Mouse (Mus musculus) intestine, embryonic 14.5 days (tissue): ENCODE measurements around the gene BC030867. TPM values are rescaled to one million over a fixed set of nuclear protein-coding genes. Genes with fewer than 3 reads are reported as not detected.

Experiments used
- microRNA-seq: library from miRNA; unstranded; fragments of <30 nt; microRNA quantifications from one replicate; pipeline ENCODE4, GENCODE M21; 2016
- polyA plus RNA-seq: library from polyadenylated mRNA; unstranded; fragments of >200 nt; fragmentation: Nextera tagmentation; extraction: Ambion mirVana; gene quantifications from 2 replicates; pipeline ENCODE4 v1.2.1, GENCODE M21; 2014

Gene BC030867
- polyA plus RNA-seq, 1 experiment from 2014 or later = 16.5 TPM

Small RNA genes lying within 50 kb of the gene (microRNA-seq; reads per million reads assigned to microRNA genes)
- gene Mir8101 = 0.59 reads per million

Other genes with a start within 250 kb of the BC030867 start
- 11.0 and 12.2 TPM in 2 replicates for gene Mpp3, start 220.4 kb upstream of the BC030867 start, polyA plus RNA-seq
- gene Cd300lg, start 207.4 kb upstream of the BC030867 start, polyA plus RNA-seq = 0.31 and 0.51 TPM in 2 replicates
- 7.0 TPM in 2 replicates for gene Mpp2, start 160.4 kb upstream of the BC030867 start, polyA plus RNA-seq
- gene Ppy, start 147.6 kb upstream of the BC030867 start, polyA plus RNA-seq = 2.0 TPM in 1 of 2 replicates, not detected in the other
- gene Pyy, start 141.1 kb upstream of the BC030867 start, polyA plus RNA-seq = 41.5 TPM in 1 of 2 replicates, not detected in the other
- gene Nags, start 103.4 kb upstream of the BC030867 start, polyA plus RNA-seq = 1.7 and 3.4 TPM in 2 replicates
- 22.6 and 27.1 TPM in 2 replicates for gene Tmem101, start 92.5 kb upstream of the BC030867 start, polyA plus RNA-seq
- gene Lsm12, start 63.6 kb upstream of the BC030867 start, polyA plus RNA-seq = 88.4 and 89.9 TPM in 2 replicates
- gene G6pc3, start 59.3 kb upstream of the BC030867 start, polyA plus RNA-seq = 36.0 and 37.4 TPM in 2 replicates
- 45.4 and 53.2 TPM in 2 replicates for gene Hdac5, start 18.7 kb upstream of the BC030867 start, polyA plus RNA-seq
- gene Asb16, start 19.9 kb downstream of the BC030867 start, polyA plus RNA-seq = 0.08 and 0.16 TPM in 2 replicates
- 50.5 and 55.5 TPM in 2 replicates for gene Tmub2, start 36.0 kb downstream of the BC030867 start, polyA plus RNA-seq
- 17.5 and 18.1 TPM in 2 replicates for gene Atxn7l3, start 47.7 kb downstream of the BC030867 start, polyA plus RNA-seq
- gene Ubtf, start 70.9 kb downstream of the BC030867 start, polyA plus RNA-seq = 85.5 and 86.0 TPM in 2 replicates
- 1.8 and 2.8 TPM in 2 replicates for gene Slc4a1, start 117.3 kb downstream of the BC030867 start, polyA plus RNA-seq
- gene Rundc3a, start 144.5 kb downstream of the BC030867 start, polyA plus RNA-seq = 7.6 and 10.0 TPM in 2 replicates
- gene Slc25a39, start 159.1 kb downstream of the BC030867 start, polyA plus RNA-seq = 281 and 296 TPM in 2 replicates
- 115 and 116 TPM in 2 replicates for gene Grn, start 181.4 kb downstream of the BC030867 start, polyA plus RNA-seq
- gene Fam171a2, start 198.8 kb downstream of the BC030867 start, polyA plus RNA-seq = 4.5 and 4.7 TPM in 2 replicates
- 4.9 and 6.4 TPM in 2 replicates for gene Itga2b, start 221.2 kb downstream of the BC030867 start, polyA plus RNA-seq